Mouse (Mus musculus) c-Kit-positive CD71-positive TER-119-negative erythroid progenitor cells, embryonic 14.5 days (primary cell): ENCODE measurements around the gene Vgll4.

Source experiments
- DNase-seq: peaks from one replicate; pipeline ENCODE4 v3.0.0-alpha.2; 2013; ENCODE audit warnings: low read depth

The Vgll4 gene

DNA sequence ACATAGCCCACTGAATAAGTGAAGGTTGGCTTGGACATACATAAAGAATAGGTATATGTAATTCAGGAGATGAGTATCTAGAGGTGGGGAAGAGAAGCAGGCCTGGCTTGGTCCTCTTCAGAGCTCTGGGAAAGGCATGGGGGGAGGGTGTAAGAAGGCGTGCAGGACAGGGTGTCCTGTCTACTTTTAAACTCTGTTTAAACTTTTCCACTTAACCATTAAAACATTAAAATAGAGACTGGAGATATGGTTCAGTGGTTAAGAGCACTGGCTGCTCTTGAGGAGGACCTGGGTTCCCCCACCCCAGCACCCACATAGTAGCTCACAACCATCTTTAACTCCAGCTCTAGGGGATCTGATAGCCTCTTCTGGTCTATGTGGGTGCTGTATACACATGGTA, 3.2 kb upstream of the Vgll4 start:
- no peak for DNase-seq

DNA sequence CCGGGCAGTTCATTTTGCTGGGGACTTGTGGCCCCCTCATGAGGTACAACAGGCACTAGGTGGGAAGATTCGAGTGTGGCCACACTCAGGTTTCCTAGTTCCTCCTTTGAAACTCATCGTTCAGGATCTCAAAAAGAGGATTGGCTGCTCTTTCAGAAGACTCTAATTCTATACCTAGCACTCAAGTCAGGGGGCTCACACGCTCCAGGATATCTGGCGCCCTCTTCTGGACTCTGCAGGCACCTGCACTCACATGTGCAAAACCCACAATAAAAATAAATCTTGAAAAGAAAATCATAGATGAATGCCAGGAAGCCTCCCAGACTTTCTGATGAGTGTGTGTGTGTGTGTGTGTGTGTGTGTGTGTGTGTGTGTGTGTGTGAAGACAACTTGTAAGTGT, 1.1 kb upstream of the Vgll4 start:
- DNase-seq, result no peak

DNA sequence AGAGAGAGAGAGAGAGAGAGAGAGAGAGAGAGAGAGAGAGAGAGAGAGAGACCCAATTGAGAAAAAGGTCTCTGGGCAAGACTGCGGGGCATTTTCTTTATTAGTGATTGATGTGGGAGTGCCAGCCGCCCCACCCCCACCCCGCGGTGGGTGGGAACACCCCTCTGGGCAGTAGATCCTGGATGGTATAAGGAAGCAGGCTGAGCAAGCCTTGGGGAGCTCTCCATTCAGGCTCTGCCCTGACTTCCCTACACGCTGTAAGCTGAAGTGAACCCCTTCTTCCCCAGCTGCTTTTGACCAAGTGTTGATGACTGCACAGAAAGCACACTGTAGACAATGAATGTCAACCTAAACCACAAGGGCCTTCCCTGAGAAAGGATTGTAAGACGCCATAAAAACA, 592 bp upstream of the Vgll4 start:
- no peak for DNase-seq

DNA sequence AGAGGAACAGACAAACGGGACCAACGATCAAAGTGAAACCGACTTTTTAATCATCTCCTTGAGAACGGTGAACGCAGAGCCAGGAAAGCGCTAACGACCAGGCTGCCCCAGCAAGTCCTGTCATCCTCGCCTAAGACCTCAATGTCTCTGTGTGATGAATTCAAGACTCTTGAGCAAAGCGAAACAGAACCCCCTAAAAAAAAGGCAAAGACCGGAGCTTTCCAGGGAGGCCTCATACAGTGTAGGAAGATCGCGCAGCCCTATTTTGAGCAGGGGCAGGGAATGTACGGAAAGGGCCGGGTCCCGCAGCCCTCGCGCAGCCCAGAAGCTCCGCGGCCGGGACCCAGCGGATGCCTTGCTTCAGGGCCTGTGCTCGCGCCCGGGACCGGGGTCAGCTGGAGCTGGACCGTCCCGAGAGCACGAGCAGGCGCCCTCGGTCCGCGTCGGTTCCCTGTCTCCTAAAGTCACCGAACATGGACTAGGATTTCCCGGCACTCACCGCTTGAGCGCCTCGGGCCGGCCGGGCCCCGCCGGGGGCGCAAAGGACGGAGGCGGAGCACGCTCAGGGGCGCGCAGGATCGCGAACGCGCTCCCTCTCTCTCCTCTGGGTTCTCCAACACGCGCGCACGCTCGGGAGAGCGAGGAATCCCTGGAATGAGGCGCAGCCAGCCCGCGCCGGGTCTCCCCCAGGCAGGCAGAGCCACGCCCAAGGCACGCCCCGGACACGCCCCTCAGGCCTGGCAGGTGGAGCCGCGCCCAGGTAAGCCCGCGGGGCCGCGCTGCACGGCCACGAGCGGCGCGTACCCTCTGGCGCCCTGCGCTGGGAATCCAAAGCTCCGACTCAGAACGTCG, 1.2 kb downstream of the Vgll4 start:
- no peak for DNase-seq

DNA sequence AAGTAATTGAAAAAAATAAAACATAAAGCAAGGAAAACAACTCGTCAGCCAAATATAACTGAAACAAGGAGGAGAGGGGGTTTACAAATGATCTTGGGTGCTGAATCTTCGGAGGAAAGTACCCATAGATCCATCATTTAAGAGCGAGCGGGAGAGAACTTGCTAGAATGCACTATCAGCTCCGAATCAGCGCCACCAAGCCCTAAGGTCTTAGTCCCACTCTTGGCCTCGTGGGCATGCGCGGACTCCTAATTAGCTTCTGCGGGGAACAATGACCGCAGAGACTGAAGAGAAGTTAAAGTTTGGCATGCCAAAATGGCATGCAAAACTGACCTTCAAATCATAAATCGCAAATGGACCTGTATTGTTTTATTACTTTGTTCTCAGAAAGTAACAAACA, 2.2 kb downstream of the Vgll4 start:
- no peak for DNase-seq

DNA sequence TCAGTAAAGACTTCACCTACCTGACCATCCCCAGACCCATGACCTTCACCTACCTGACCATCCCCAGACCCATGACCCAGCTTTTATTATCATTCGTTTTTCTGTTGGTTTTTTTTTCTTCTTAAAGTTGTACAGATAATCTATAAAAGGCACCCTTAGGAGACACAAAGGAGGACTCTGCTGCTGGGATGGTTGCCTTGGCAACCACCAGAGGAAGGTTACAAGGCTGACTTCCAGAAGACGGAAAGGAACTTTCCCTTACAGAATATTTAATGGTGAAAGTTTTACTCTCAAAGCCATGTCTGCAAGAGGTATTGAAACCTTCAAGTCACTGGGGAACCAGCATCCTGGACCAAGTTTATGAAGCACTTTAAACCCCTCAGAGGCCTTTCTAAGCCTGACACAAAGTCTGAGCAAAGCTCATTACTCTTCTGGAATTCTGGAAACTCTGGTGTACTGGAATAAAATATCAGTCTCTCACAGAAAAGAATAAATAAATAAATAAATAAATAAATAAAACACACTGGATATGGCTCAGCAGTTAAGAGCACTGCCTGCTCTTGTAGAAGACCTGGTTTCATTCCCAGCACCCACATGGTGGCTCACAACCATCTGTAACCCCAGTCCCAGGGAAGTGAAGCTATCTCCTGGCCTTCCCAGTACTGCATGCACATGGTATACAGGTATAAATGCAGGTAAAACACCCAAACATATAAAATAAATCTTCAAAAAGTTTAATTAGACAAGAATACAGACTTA, 3.2 kb downstream of the Vgll4 start:
- DNase-seq, result no peak

DNA sequence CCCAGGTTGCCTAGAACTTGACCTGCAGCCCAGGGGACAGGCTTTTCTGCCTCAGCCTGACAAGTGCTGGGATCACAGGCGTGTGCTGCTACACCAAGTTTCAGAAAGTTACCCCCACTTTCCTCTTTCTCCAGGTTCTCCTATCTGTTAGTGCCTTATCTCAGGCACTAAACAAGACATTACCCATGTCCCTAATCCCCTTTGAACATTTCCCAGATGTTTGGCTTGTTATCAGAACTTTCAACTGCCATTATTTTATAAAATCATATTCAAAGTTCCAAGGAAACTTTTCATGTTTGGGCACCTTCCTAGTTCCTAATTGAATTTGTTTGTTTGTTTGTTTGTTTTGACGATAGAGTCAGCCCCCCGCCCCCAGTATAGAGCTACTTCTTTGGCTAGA, 4.0 kb downstream of the Vgll4 start:
- DNase-seq, result no peak

DNA sequence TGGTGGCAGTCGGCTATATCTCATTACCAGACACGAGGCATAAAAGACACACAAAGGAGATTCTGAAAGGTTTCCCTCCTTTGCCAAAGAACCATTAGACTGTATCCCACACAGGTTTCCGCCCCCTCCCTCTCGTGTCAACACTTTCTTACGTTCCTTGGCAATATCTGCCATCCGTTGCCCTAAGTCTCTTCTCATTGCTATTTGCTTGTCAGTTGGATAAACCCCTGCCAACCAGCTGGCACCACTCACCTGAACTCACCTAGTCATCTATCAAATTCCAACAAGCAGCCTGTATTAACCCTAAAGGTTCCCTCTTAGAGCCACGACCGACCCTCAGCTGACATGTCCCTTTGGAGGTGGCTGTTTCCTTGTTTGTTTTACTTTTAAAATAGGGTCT, 4.4 kb downstream of the Vgll4 start:
- DNase-seq, result no peak

DNA sequence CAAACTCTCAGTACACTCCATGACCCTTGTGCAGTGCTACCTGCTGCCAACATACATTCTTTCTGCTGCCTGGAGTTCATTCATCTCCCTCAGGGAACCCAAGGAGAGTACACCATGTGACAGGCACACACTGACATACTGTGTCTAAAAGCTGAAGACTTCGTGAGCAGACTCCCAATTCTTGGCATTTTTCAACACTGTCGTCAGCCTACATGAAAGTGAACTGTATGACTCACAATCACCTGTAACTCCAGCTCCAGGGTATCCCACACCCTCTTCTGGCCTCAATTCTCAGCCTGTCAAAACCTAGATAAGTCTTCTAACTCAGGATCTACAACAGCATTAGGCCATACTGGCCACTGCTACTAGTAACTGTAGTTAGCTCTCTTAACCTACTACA, 5.6 kb downstream of the Vgll4 start:
- DNase-seq, result no peak

DNA sequence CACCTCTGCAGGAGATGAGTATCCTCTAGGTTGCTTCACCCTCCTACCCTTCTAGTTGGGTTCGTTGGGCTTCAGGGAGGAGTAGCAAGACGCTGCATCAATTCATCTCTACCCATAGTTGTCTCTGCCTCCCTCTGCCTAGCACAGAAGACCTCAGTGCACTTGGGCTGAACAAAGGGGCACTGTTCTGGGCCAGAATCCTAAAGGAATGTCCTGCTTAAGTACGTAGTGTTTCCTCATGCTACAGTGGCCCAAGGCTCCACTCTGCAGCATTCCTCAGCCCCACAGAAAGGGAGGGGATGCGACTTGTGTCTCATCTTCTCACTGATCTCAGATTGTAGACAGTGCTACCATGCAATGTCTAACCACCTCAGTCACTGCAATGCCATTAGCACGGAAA, 6.2 kb downstream of the Vgll4 start:
- DNase-seq, result no peak

DNA sequence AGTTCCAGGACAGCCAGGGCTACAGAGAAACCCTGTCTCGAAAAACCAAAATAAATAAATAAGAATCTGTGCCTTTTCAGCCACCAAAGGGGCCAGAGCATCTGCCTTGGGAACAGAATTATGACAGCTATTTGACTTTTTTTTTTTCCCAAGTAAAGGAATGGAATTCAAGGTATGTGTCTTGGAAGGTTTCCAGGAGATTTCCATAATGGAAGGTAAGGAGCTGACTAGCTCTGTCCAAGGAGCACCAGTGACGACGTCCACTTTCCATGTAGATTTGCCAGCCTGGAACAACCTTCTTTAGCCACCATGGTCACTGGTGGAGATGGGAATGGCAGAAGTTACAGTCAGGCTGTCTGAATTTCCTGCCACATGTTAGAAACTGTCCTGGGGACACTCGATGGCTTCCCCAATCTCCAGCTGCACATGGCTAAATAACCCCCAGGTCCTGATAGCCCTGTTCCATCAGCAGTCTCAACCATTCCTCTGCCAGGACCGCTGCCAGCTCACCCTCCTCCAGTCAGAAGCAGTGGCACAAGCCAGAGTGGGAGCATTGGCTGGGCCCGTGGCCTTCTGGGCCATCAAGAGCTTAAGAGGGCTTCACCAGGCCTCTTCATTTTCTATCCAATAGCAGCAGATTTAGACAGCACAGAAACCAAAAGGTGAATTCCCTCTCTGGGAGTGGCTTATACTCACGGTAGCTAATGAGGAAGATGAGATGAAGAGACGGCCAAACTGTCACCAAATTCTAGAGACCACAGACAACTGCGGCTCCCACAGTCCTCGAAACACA, 8.3 kb downstream of the Vgll4 start:
- no peak for DNase-seq

DNA sequence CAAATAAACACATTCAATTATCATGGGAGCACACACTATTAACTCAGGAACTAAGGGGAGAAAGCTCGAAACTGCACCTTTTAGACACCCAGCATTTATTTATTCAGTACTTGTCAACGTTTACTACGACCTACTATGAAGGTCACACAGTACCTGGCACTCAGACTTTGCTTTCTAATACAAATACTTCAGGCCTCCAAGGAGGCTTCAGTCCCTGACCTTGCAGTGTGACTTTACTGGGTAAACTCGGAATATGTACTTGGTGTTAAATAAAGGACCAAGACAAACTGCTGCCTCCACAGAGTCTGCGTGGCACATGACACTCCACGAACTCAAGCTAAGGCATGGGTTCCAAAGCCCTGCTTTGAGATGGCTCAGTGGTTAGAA, 10.8 kb downstream of the Vgll4 start:
- DNase-seq, result no peak

DNA sequence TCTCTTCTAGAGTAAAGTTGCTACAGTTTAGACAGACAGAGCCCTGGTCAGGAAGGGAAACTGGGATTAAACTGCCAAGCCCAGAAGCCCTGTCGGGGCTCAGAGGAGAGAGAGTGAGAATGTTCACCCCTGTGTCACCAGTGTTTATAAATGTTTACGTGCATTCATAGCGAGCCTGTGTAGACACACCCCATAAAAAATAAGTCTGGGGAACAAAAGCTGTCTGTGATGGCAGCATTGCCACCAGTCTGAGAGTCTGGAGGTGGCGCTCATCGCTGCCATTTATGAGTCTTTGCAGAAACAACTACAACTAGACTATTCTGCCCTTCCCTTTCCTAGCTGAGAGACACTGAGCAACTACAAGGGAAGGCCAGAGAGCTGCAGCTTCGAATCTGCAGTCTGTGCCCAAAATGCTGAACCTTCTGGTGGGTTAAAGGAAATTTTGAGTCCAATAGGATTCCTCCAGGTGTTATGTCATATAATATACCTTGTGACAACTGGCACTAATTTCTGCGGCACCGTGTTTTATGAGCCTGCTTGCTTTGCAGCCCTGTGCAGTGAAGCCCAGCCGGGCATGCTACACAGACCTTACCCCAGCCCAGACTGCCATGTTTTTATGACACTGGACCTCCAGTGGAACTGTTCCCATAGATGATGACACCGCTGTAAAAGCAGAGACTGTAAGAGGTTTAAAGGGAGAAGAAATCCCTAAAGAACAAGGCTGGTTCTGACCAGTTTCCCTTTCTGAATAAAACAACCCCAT, 11.4 kb downstream of the Vgll4 start:
- no peak for DNase-seq

DNA sequence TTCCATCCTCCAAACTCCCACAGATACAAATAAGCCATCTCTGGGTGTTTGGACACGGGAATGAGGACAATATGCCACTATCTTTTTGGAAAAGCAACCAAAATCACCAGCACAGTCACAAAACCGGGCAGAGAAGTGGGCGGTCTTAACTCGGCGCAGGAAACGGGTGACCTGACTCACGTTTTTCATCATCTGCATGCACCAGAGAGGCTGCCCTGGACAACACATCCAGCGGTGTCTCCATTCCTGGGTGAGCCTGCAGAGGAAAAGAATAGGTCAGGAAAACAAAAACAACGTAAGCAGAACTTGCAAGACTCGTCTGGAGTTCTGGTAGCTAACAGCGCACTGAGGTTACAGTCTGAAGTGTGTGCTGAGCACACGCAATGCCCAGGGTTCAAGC, 12.0 kb downstream of the Vgll4 start:
- DNase-seq, result no peak

DNA sequence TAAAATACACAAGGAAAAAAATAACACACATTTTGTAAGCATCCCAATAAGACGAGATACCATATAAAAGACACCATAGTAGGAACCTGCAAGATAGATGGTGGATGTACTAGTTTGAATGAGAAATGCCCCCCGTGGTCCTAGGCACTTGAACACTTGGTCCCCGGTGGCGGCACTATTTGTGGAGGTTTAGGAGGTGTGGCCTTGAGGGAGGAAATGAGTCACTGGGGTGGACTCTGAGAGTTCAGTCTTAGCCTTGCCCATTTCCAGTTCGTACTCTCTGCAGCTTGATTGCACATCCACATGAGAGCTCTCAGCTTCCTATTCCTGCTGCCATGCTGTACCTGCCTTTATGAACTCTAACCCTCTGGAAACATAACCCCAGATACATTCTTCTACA, 15.3 kb downstream of the Vgll4 start:
- no peak for DNase-seq

DNA sequence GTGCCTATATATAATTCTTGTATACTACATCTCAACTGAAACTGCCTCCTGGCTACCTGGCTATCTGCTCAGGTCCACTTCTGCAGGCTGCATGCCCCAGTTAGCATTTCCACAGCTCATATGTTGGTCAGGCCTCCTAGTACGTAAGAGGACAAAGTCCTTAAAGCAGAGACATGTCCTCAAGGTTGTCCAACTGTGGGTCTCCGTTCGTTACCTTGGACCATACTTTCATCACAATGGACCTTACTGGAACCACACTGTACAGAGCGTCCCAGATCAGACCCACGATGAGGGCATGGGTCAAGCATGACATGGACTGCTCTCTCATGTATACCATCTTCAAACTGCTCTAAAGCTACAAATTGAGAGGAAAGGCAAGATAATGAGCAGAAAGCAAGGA, 16.2 kb downstream of the Vgll4 start:
- no peak for DNase-seq

DNA sequence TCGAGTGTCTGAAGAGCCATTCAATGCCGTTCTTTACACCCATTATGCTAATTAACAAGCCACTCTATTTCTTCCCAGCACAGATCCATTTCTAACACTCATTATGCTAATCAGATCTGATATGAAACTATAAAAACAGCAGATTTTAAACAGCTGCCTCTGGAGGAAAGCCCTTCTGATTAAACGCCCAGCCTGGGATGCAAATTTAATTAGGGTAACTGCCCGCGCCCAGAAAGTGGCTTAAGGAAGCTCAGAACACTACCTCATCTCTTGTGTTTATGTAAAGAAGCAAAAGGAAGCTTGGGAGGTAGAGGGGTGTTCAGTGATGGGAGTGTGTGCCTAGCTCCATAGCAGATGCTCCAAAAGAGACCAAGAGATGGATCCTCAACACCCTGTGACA, 17.4 kb downstream of the Vgll4 start:
- no peak for DNase-seq

DNA sequence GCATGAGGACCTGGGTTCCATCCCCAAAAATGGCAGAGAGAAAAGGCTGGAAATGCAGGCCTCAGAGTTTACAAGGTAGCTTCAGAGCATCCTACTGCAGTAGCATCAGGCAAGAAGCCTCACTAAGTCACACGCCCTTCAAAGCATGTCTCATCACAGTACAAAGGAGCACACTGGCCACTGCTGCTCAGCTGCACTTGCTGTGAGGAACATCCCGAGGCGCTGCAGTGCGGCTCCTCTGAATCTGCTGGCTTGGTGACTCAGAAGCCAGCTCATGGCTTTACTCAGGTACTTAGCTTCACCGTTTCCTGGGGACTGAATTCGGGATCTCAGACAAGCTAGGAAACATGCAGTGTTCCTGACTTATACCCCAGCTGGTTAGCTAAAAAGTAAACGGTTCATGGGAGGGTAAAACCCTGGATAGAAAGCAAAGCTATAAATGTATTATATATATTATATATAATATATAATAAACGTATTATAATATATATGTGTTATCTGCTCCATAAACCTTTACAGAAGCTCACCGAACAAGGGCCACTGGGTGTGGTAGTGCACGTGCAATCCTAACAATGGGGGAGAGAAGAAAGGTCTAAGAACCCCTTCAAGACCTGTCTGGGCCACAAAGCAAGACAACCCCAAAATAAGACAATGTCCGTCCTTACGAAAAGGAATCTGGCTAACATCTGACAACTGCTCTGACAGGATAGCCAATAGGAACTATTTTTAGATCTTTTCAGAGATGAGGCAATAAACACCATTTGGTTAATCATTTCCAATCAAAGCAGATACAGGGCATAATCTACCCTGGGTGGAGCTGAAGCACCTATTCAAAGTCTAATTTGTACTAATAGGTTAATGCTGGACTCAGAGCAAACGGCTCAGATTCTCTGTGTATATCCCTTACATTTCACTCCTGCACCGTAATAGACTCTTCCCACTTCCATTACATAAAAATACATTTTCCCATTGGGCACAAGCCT, 25.0 kb downstream of the Vgll4 start:
- DNase-seq, result no peak

DNA sequence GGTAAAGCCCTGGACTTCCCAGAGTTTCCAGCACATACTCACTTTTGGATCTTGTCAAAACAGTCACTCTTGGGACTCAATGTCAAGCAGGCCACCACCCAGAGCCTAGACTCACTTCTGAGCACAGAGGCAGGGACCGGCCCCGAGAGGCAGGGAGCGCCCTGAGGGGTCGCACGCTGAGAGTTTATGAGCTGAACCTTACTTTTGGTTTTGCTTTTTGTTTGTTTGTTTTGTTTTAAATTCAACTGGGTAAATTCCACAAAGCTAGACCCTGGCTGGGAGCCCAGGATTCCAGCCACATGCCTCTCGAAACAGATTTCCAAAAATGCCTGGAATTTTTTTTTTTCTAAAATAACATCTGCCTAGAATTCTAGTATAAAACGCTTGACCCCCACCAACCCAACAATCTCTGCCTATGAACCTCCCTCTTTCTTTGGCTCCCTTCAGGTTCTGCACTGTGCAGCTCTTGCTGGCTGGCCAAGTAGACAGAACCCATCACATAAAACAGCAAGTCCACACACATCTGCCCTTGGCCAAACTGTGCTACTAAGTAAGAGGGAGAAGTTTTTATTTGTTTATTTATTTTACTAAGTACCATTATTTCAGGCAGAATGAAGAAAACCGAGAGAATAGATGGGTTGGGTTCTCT, 28.5 kb downstream of the Vgll4 start:
- no peak for DNase-seq

DNA sequence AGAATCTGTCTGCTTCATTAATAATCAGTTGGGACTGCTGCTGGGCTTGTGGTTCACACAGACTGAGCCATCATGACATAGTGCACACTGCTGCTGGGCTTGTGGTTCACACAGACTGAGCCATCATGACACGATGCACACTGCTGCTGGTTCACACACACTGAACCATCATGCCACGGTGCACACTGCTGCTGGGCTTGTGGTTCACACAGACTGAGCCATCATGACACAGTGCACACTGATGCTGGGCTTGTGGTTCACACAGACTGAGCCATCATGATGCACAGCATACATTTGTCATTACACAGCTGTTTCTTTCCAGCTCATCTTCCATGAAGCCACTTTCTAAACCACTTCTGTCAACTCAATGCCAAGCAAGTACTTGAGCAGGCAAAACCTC, 30.1 kb downstream of the Vgll4 start:
- DNase-seq, result no peak
